Mouse (Mus musculus) intestine, embryonic 14.5 days (tissue): ENCODE results near the gene Olfr492. TPM values are rescaled to one million over a fixed set of nuclear protein-coding genes. Genes with fewer than 3 reads are reported as not detected.

Experiments used
- ATAC-seq: fragments of 200-750 bp; cut with Nextera tagmentation; replicated peaks from 2 replicates; pipeline ENCODE4 v1.8.0; 2017; ENCODE audit warnings: low read depth, moderate number of reproducible peaks, moderate TSS enrichment, moderate library complexity; ENCODE audit not compliant: low FRiP score, low TSS enrichment
- DNase-seq: peaks from one replicate; pipeline ENCODE4 v3.0.0-alpha.2; 2018; ENCODE audit warnings: low spot score
- H3K27ac ChIP-seq: fragments of 300-500 bp; sonication (generic); 2 replicates; pipeline ENCODE4 v1.5.1; 2014; ENCODE audit warnings: low read depth, mild to moderate bottlenecking, control low read depth
- H3K27me3 ChIP-seq: fragments of 300-500 bp; sonication (generic); replicated peaks from 2 replicates; pipeline ENCODE4 v1.6.1; 2014; ENCODE audit warnings: low read length, control low read depth; ENCODE audit not compliant: control insufficient read depth, insufficient read depth
- H3K36me3 ChIP-seq: fragments of 300-500 bp; sonication (generic); 2 replicates; pipeline ENCODE4 v1.6.1; 2014; ENCODE audit warnings: low read length, control low read depth; ENCODE audit not compliant: control insufficient read depth, insufficient read depth
- H3K4me1 ChIP-seq: fragments of 300-500 bp; sonication (generic); replicated peaks from 2 replicates; pipeline ENCODE4 v1.6.1; 2014; ENCODE audit warnings: low read length, control low read depth, mixed read lengths; ENCODE audit not compliant: control insufficient read depth, insufficient read depth
- H3K4me2 ChIP-seq: fragments of 300-500 bp; sonication (generic); 2 replicates; pipeline ENCODE4 v1.6.1; 2014; ENCODE audit warnings: low read length
- H3K4me3 ChIP-seq: fragments of 300-500 bp; sonication (generic); 2 replicates; pipeline ENCODE4 v1.5.1; 2014; ENCODE audit warnings: low read depth, low read length, control low read depth, mixed read lengths
- H3K9ac ChIP-seq: fragments of 300-500 bp; sonication (generic); 2 replicates; pipeline ENCODE4 v1.6.1; 2014; ENCODE audit warnings: mild to moderate bottlenecking, low read length
- H3K9me3 ChIP-seq: fragments of 300-500 bp; sonication (generic); 2 replicates; pipeline ENCODE4 v1.6.1; 2016; ENCODE audit warnings: low read length, control low read depth; ENCODE audit not compliant: control insufficient read depth
- WGBS: fragments of 180-500 bp; shearing (Covaris S2); extraction: QIAGEN DNeasy Blood & Tissue Kit; methylation state at CpG from one replicate; pipeline ENCODE4 v1.1.7; 2014; 5-methylcytosine and 5-hydroxymethylcytosine counted together
- polyA plus RNA-seq: library from polyadenylated mRNA; unstranded; fragments of >200 nt; fragmentation: Nextera tagmentation; extraction: Ambion mirVana; gene quantifications from 2 replicates; pipeline ENCODE4 v1.2.1, GENCODE M21; 2014

Olfr492 gene
- not detected in 2 replicates for polyA plus RNA-seq

DNA sequence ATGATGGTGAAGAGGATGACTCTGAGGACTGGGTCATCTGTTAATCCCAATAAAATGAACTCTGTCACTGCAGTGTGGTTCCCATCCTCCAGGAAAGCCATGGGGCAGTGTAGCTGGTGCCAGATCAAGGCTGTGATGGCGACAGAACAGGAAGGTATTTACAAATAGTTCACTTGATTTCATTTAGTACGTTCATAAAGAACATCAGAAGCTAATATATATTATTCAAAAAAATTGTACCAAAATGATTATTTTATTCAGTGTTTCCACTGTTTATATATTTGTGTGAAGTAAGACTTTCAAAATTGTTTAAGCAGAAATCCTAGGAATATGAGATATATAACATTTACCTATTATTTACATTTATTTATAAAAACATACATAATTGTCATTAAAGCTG lies at the start of gene Olfr492:
Gene Olfr492, minus strand, starts transcription at position 101 of the 400 bp plus-strand sequence.
- Histone ChIP-seq H3K4me2 (no peak within 1 kb of the TSS), H3K9ac (no peak within 1 kb of the TSS), H3K27me3 (no peaks in the 10 kb centered on the region), H3K4me1 (no peaks in the 10 kb centered on the region), H3K27ac (no peak within 1 kb of the TSS), H3K4me3 (no peak within 1 kb of the TSS), H3K36me3 (no peaks in the 10 kb centered on the region), H3K9me3 (no peaks in the 10 kb centered on the region)
- 79% methylated on average over 2 of the region's 2 CpGs for WGBS
- ATAC-seq (no peak), DNase-seq (no peak)

DNA sequence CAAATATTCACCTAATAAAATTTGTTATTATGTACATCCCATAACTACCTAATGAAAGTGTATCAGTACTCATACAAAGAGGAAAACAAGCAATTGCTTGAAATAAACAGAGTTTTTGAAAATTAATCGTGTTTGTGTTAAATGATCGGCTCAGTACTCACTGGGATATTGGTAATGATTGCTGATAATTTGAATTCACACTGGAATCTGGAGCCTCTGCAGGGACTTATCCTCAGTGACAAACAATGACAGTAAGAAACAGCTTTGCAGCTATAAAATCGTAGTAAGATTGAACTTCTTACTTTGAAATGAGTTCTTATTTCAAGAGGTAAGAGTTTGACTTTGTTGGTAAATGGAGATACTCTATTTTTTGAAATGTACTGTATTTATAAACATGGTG lies 41.6 kb upstream of the Olfr492 start, which contains the start of gene Olfr494:
Gene Olfr494, plus strand, starts transcription at position 301 of the 400 bp plus-strand sequence.
- Histone ChIP-seq H3K36me3 (no peaks in the 10 kb centered on the region), H3K4me3 (no peak within 1 kb of the TSS), H3K9me3 (no peaks in the 10 kb centered on the region), H3K27me3 (no peaks in the 10 kb centered on the region), H3K4me2 (no peak within 1 kb of the TSS), H3K27ac (no peak within 1 kb of the TSS), H3K4me1 (no peaks in the 10 kb centered on the region), H3K9ac (no peak within 1 kb of the TSS)
- WGBS = 77% methylated on average over 3 of the region's 3 CpGs
- ATAC-seq = no peak
- no peak for DNase-seq

DNA sequence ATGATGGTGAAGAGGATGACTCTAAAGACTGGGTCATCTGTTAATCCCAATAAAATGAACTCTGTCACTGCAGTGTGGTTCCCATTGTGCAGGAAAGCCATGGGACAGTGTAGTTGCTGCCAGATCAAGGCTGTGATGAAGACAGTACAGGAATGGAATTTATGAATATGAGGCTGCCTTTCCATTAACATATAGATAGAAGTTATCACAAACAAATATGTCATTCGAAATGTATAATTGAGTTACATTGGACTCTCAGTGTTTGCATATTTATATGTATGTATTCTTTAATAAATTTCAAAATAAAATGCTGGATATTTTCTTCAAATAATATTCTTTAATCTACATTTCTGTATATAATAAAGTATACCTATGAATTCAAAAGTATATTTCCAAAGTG lies 23.4 kb upstream of the Olfr492 start, which contains the start of gene Olfr493:
Gene Olfr493, minus strand, starts transcription at position 101 of the 400 bp plus-strand sequence.
- Histone ChIP-seq H3K36me3 (no peaks in the 10 kb centered on the region), H3K9me3 (no peaks in the 10 kb centered on the region), H3K9ac (no peak within 1 kb of the TSS), H3K4me2 (no peak within 1 kb of the TSS), H3K27ac (no peak within 1 kb of the TSS), H3K4me1 (no peaks in the 10 kb centered on the region), H3K27me3 (no peaks in the 10 kb centered on the region), H3K4me3 (no peak within 1 kb of the TSS)
- 60% methylated on average over 1 of the region's 1 CpGs for WGBS
- ATAC-seq (no peak), DNase-seq (no peak)

DNA sequence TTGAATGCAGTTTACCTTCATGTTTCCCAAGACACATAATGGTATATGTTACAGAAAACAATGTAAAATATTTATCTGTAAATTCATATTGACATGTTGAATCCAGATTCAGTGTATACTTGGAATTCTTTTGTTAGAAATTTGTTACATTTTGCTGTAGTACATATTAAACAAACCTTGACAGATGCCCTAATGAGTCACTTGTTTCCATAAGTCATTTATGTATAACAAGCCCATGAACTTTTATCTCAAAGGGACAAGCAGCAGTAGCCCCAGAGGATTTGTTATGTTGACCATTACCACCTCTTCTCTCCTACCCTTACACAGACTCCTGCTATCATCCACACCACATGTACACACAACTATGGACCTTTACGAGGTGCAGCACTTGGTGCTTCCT lies 10.3 kb downstream of the Olfr492 start, which contains the start of gene Olfr491:
Gene Olfr491, plus strand, starts transcription at position 301 of the 400 bp plus-strand sequence.
- Histone ChIP-seq H3K27ac (no peak within 1 kb of the TSS), H3K4me2 (no peak within 1 kb of the TSS), H3K36me3 (no peaks in the 10 kb centered on the region), H3K9ac (no peak within 1 kb of the TSS), H3K27me3 (no peaks in the 10 kb centered on the region), H3K4me3 (no peak within 1 kb of the TSS), H3K9me3 (no peaks in the 10 kb centered on the region), H3K4me1 (no peaks in the 10 kb centered on the region)
- DNase-seq (no peak), ATAC-seq (no peak)
- WGBS = 62% methylated on average over 1 of the region's 1 CpGs

GRCm38 (mm10) chr7:108288834-108289233 lies 34.6 kb downstream of the Olfr492 start, which contains the start of gene Olfr490:
TSS of gene Olfr490 (minus strand) at chr7:108288934.
- no peak within 1 kb of the TSS for H3K4me3 ChIP-seq
- H3K9me3 ChIP-seq = no peaks in the 10 kb centered on the region
- no peaks in the 10 kb centered on the region for H3K27me3 ChIP-seq
- no peaks in the 10 kb centered on the region for H3K4me1 ChIP-seq
- no peak within 1 kb of the TSS for H3K9ac ChIP-seq
- no peaks in the 10 kb centered on the region for H3K36me3 ChIP-seq
- no peak within 1 kb of the TSS for H3K27ac ChIP-seq
- DNase-seq = no peak
- no peak for ATAC-seq
- no peak within 1 kb of the TSS for H3K4me2 ChIP-seq

Other genes with a start within 250 kb of the Olfr492 start
- gene Olfr481, start 243.8 kb downstream of the Olfr492 start, polyA plus RNA-seq = not detected in 2 replicates
- not detected in 2 replicates for gene Olfr482, start 226.1 kb downstream of the Olfr492 start, polyA plus RNA-seq
- gene Olfr483, start 222.8 kb downstream of the Olfr492 start, polyA plus RNA-seq = not detected in 2 replicates
- not detected in 2 replicates for gene Olfr484, start 196.2 kb downstream of the Olfr492 start, polyA plus RNA-seq
- gene Olfr485, start 163.8 kb downstream of the Olfr492 start, polyA plus RNA-seq = not detected in 2 replicates
- gene Olfr486, start 150.9 kb downstream of the Olfr492 start, polyA plus RNA-seq = not detected in 2 replicates
- not detected in 2 replicates for gene Olfr487, start 109.0 kb downstream of the Olfr492 start, polyA plus RNA-seq
- gene Olfr488, start 65.3 kb downstream of the Olfr492 start, polyA plus RNA-seq = not detected in 2 replicates
- gene Olfr490, start 34.7 kb downstream of the Olfr492 start, polyA plus RNA-seq = not detected in 2 replicates
- not detected in 2 replicates for gene Olfr491, start 10.2 kb downstream of the Olfr492 start, polyA plus RNA-seq
- gene Olfr493, start 23.3 kb upstream of the Olfr492 start, polyA plus RNA-seq = not detected in 2 replicates
- not detected in 2 replicates for gene Olfr494, start 41.7 kb upstream of the Olfr492 start, polyA plus RNA-seq
- not detected in 2 replicates for gene Olfr495, start 69.5 kb upstream of the Olfr492 start, polyA plus RNA-seq
- gene Olfr497, start 96.7 kb upstream of the Olfr492 start, polyA plus RNA-seq = not detected in 2 replicates
- not detected in 2 replicates for gene Olfr498, start 141.7 kb upstream of the Olfr492 start, polyA plus RNA-seq
- gene Olfr502, start 201.4 kb upstream of the Olfr492 start, polyA plus RNA-seq = not detected in 2 replicates
- not detected in 2 replicates for gene Olfr503, start 220.9 kb upstream of the Olfr492 start, polyA plus RNA-seq
- gene Olfr504, start 242.1 kb upstream of the Olfr492 start, polyA plus RNA-seq = not detected in 2 replicates